Comparison of ENCODE assay signal across 11 mouse cellular contexts in the genomic region with DNA sequence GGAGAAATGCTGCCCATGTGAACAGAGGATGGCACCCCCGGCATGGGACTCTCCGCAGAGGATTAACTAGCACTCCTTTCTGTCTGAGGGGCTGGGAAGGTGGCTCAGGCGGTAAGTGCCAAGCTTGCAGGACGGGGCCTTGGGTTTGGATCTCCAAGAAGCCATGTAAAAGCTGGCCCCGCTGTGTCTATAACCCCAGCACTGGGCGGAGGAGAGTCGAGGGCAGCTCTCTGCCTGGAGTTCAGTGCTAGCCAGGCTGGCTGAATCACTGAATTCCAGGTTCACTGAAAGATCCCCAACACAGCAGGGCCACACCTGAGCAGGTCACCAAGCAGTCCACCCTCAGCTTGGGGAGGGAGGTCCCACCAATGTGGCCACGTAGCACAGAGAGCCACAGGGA. TPM values are rescaled to one million over a fixed set of nuclear protein-coding genes. Genes with fewer than 3 reads are reported as not detected.
A peak's percentile ranks its signal among the peaks of the same experiment; 100 is the strongest.
DNase-seq lines count a peak whose midpoint lies in the region; TF ChIP-seq lines count a peak whose summit lies in the region.
"Had no signal": no experiment of that assay in that cellular context is flagged by ENCODE, and none has a peak within 500 bp of the region (broad histone marks: within the 10 kb centered on the region; RNA-seq: fewer than 3 reads in every experiment).

No protein-coding gene starts in this region.

- H3K4me3 ChIP-seq in kidney, adult 2 months (ENCODE audit: insufficient read depth, low read depth, low read length): no peak overlapping the region
- H3K4me3 ChIP-seq: embryonic facial prominence, embryonic 10.5 days had no signal

- no peaks in the 10 kb centered on the region; the same call in 1 of the 2 replicates for H3K36me3 ChIP-seq in kidney, adult 2 months (ENCODE audit: control insufficient read depth, insufficient read depth, low read length)

- H3K4me1 ChIP-seq in kidney, adult 2 months (ENCODE audit: control insufficient read depth, insufficient read depth, low read length): no peaks in the 10 kb centered on the region; the same call in 1 of the 2 replicates

- 91% methylated on average over 8 of the region's 8 CpGs for WGBS in kidney, adult 2 months

- H3K27me3 ChIP-seq in kidney, adult 2 months (replicated peaks; ENCODE audit: control insufficient read depth, insufficient read depth, low read length): no peaks in the 10 kb centered on the region

- DNase-seq in cerebellum, adult 11 months: peak; percentile 8
- no peak for DNase-seq in cerebellum, postnatal 4 days (ENCODE audit: low spot score in 2 of 2)
- peak; percentile 3 for DNase-seq in kidney, adult 9 months
- no peak for DNase-seq in kidney, adult 2 months
- DNase-seq in right cerebral cortex, postnatal 25 days: peak; percentile 2
- DNase-seq in right cerebral cortex, adult 18-20 months: no peak
- DNase-seq in layer of hippocampus, postnatal 25 days (ENCODE audit: extremely low spot score in 1 of 2, low spot score in 1 of 2): peak; percentile 2 to 4
- no peak for DNase-seq in retina, postnatal 1 day
- DNase-seq: heart, postnatal 36 days; lung, postnatal 14 days had no signal

- TF ChIP-seq CTCF in kidney, adult 2 months (conservative IDR thresholded peaks at IDR 0.05; ENCODE audit: insufficient read depth, insufficient read length, low read depth, low read length): no peak

- no peak for TF ChIP-seq POLR2A in kidney, adult 2 months (IDR thresholded peaks at IDR 0.05; ENCODE audit: low read depth, low read length)

- no peak overlapping the region for H3K27ac ChIP-seq in kidney, adult 2 months (ENCODE audit: insufficient read depth, low read depth, low read length)
- H3K27ac ChIP-seq: embryonic facial prominence, embryonic 10.5 days had no signal

RNA-seq across cellular contexts. Expression of a gene that starts 45.8 kb away (rescaled TPM):
- polyA plus RNA-seq in kidney, adult 2 months (2012; rRNA removed): 51.5 and 54.2 TPM in 2 replicates
- total RNA-seq in layer of hippocampus, postnatal 25 days (2021): 10 to 100 TPM; 45.5 to 53.0 TPM

Comparison
In these comparisons a context has a peak if more than half of its experiments do, and no peak if none do; other contexts are left out.
1. DNase-seq: peak in cerebellum, adult 11 months (single experiment), kidney, adult 9 months (single experiment), right cerebral cortex, postnatal 25 days (single experiment) and layer of hippocampus, postnatal 25 days (2 of 2); none in cerebellum, postnatal 4 days (0 of 2), kidney, adult 2 months (single experiment), right cerebral cortex, adult 18-20 months (single experiment) and retina, postnatal 1 day (single experiment).